Mouse (Mus musculus) lung, embryonic 14.5 days (tissue): Measurements from ENCODE around the gene Rph3al. TPM values are rescaled to one million over a fixed set of nuclear protein-coding genes. Genes with fewer than 3 reads are reported as not detected.

ENCODE experiments used
- ATAC-seq: fragments of 200-750 bp; cut with Nextera tagmentation; 2 replicates; pipeline ENCODE4 v1.8.0; 2017; ENCODE audit warnings: mild to moderate bottlenecking, moderate TSS enrichment, moderate library complexity; ENCODE audit not compliant: insufficient read depth
- DNase-seq: peaks from one replicate; pipeline ENCODE4 v3.0.0-alpha.2; 2015
- H3K27ac ChIP-seq: fragments of 300-500 bp; sonication (generic); 2 replicates; pipeline ENCODE4 v1.5.1; 2014; ENCODE audit warnings: low read depth, mild to moderate bottlenecking, moderate library complexity
- H3K27me3 ChIP-seq: fragments of 300-500 bp; sonication (generic); 2 replicates; pipeline ENCODE4 v1.6.1; 2014; ENCODE audit warnings: low read length, control low read depth; ENCODE audit not compliant: insufficient read depth
- H3K36me3 ChIP-seq: fragments of 300-500 bp; sonication (generic); 2 replicates; pipeline ENCODE4 v1.6.1; 2014; ENCODE audit warnings: control low read depth; ENCODE audit not compliant: insufficient read depth
- H3K4me1 ChIP-seq: fragments of 300-500 bp; sonication (generic); 2 replicates; pipeline ENCODE4 v1.6.1; 2014; ENCODE audit warnings: antibody characterized with exemption, control low read depth; ENCODE audit not compliant: insufficient read depth
- H3K4me2 ChIP-seq: fragments of 300-500 bp; sonication (generic); 2 replicates; pipeline ENCODE4 v1.6.1; 2014; ENCODE audit warnings: mild to moderate bottlenecking
- H3K4me3 ChIP-seq: fragments of 300-500 bp; sonication (generic); 2 replicates; pipeline ENCODE4 v1.5.1; 2014; ENCODE audit warnings: low read depth, low read length
- H3K9ac ChIP-seq: fragments of 300-500 bp; sonication (generic); 2 replicates; pipeline ENCODE4 v1.6.1; 2014
- H3K9me3 ChIP-seq: fragments of 300-500 bp; sonication (generic); 2 replicates; pipeline ENCODE4 v1.6.1; 2016; ENCODE audit warnings: low read depth, low read length, control low read depth
- CTCF ChIP-seq: IDR thresholded peaks from 2 replicates; pipeline ENCODE4 v1.5.1; 2016; ENCODE audit warnings: antibody characterized with exemption, low read depth
- WGBS: fragments of 180-500 bp; shearing (Covaris S2); extraction: QIAGEN DNeasy Blood & Tissue Kit; methylation state at CpG from one replicate; pipeline ENCODE4 v1.1.7; 2014; 5-methylcytosine and 5-hydroxymethylcytosine counted together
- polyA plus RNA-seq: library from polyadenylated mRNA; unstranded; fragments of >200 nt; fragmentation: Nextera tagmentation; extraction: Ambion mirVana; gene quantifications from 2 replicates; pipeline ENCODE4 v1.2.1, GENCODE M21; 2014

Gene Rph3al
- polyA plus RNA-seq, 1 experiment from 2014 or later: 5.3 TPM

DNA sequence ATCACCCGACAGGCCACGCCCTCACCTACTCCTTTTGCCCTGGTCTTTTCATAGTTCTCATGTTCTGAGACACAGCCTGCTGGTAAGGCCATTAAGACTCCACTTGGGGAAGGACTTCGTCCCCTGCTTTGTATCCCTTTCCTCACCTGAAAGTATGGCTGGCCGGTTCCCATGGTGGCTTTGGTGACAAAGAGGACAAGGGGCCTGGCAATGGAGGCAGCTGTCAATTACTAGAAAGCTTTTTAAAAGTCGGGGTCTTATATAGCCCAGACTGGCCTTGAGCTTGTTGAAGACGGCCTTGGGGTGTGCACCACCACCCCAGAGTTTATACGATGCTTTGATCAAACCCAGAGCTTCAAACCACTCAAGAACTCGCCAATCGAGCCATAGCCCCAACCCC lies 39.7 kb downstream of the Rph3al start:
- Histone ChIP-seq H3K9ac (no peak overlapping the region), H3K9me3 (0 out of 2 replicates have a peak, but pooled peaks cover 2% of the 10 kb centered on the region), H3K36me3 (no peaks in the 10 kb centered on the region), H3K27ac (no peak overlapping the region), H3K4me1 (no peaks in the 10 kb centered on the region), H3K4me2 (no peak overlapping the region), H3K4me3 (no peak overlapping the region), H3K27me3 (no peaks in the 10 kb centered on the region)
- ATAC-seq (no peak), DNase-seq (no peak)
- 86% methylated on average over 9 of the region's 9 CpGs for WGBS
- TF ChIP-seq CTCF: no peak

DNA sequence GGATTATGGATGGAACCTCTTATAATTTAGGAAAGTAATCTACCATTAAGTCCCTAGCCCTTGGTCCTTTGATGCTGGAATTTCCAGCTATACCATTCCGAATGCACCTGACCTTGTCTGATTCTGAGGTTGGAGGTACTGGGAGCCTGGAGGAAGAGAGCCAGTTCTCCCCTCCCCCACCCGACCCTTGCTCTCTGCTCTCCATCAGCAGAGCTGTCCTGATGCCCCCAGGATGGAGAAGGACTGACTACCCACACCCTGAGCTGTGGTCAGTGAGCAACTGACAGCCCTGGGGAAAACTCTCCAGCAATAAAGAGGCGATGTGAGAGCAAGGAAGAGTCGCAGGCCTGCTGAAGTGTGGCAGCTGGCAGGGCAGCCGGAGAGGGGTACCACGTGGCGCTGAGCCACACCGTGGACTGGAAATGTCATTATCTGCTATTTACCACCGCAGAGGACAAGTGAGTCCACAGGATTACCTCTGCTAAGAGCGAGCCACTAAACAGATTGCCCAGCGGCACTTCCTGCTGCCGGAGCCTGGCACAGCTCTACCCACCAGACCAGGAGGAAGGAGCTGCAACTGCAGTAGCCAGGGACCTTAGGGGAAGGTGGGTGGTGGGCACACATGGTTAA lies 43.3 kb downstream of the Rph3al start:
- no peak overlapping the region for H3K27ac ChIP-seq
- no peak for TF ChIP-seq CTCF
- 65% methylated on average over 12 of the region's 12 CpGs for WGBS

GRCm38 (mm10) chr11:75893956-75894355 lies 44.3 kb downstream of the Rph3al start:
- Histone ChIP-seq H3K36me3 (no peaks in the 10 kb centered on the region), H3K4me3 (no peak overlapping the region), H3K4me1 (no peaks in the 10 kb centered on the region), H3K9ac (no peak overlapping the region), H3K4me2 (no peak overlapping the region), H3K27ac (no peak overlapping the region), H3K27me3 (no peaks in the 10 kb centered on the region), H3K9me3 (no peaks in the 10 kb centered on the region)
- ATAC-seq: no peak
- DNase-seq: no peak
- TF ChIP-seq CTCF: no peak
- 68% methylated on average over 2 of the region's 2 CpGs for WGBS

More for the DNA sequence above, 43.3 kb downstream of the Rph3al start:
- H3K9me3 ChIP-seq: no peaks in the 10 kb centered on the region
- H3K4me3 ChIP-seq: no peak overlapping the region
- no peak overlapping the region for H3K9ac ChIP-seq
- ATAC-seq (no peak), DNase-seq (no peak)
- H3K4me2 ChIP-seq: no peak overlapping the region
- H3K27me3 ChIP-seq: no peaks in the 10 kb centered on the region
- no peaks in the 10 kb centered on the region for H3K36me3 ChIP-seq
- H3K4me1 ChIP-seq: no peaks in the 10 kb centered on the region

DNA sequence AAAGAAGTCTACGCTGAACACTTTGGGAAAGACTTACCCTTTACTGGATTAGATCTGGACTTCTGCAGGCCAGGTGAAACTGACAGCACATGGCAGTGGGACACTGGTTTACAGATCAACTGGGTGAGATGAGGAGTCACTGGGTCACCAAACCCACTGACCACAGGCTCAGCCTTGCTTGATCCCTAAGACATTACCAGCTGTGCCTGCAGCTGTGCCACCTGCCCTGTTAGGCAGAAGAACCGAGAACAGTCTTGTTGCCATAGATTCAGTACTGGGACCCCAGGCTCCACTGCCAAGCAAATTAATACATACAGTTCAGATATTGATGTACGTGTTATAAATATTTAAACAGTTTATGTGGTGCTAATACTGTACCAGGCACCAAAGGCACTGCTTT lies 50.9 kb downstream of the Rph3al start:
- H3K9ac ChIP-seq: no peak overlapping the region
- no peak for DNase-seq

GRCm38 (mm10) chr11:75881234-75881633 lies 57.0 kb downstream of the Rph3al start:
- Histone ChIP-seq H3K4me2 (no peak overlapping the region), H3K27ac (no peak overlapping the region), H3K9me3 (no peaks in the 10 kb centered on the region), H3K4me3 (no peak overlapping the region), H3K4me1 (no peaks in the 10 kb centered on the region), H3K36me3 (no peaks in the 10 kb centered on the region), H3K9ac (no peak overlapping the region), H3K27me3 (no peaks in the 10 kb centered on the region)
- ATAC-seq (no peak), DNase-seq (no peak)
- TF ChIP-seq CTCF: no peak
- 74% methylated on average over 3 of the region's 3 CpGs for WGBS

More for the DNA sequence above, 50.9 kb downstream of the Rph3al start:
- no peak for ATAC-seq
- no peaks in the 10 kb centered on the region for H3K4me1 ChIP-seq
- H3K9me3 ChIP-seq: no peaks in the 10 kb centered on the region
- no peak overlapping the region for H3K27ac ChIP-seq
- no peaks in the 10 kb centered on the region for H3K27me3 ChIP-seq
- no peaks in the 10 kb centered on the region for H3K36me3 ChIP-seq
- WGBS: 72% methylated on average over 3 of the region's 3 CpGs
- no peak overlapping the region for H3K4me3 ChIP-seq
- no peak for TF ChIP-seq CTCF
- no peak overlapping the region for H3K4me2 ChIP-seq

DNA sequence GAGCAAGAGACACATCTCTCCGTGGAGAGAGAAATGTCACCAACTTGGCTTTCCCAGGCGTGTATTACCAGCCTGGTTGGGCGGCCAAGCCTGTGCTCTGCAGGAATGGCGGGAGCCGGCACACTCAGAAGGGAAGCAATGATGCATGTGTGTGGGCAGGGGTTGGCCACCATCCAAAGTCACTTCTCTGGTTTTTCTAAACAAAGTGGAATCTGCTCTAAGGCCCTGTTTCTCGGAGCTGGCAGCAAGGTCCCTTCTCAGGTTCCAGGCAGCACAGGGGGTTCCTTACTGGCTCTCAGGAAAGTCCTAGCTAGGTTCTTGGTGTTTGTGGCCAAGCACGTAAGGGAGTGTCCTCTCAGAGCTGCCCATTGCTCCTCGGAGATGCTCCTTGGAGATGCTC lies 58.2 kb downstream of the Rph3al start:
- ATAC-seq (0 out of 2 replicates have a peak, but pooled peaks have one; percentile 50), DNase-seq (peak; percentile 79)
- 40% methylated on average over 8 of the region's 8 CpGs for WGBS

DNA sequence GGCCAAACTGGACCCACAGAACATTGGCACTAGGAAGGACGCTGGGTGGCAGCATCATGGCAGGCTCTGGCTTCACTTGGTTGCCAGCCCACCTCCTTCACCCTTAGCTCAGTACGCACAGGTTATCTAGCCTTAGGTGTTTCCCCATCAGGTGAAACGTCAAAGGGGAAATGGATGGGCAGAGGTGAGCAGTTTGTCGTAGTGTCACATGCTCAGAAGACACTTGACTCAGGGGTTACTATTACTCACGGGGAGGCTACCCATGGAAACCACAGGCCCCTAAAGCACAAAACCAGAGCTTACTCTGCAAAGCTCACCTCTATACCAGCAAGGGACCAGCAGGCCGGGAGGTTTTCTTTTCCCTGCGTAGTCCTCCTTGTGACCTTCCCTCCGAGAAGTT lies 59.8 kb downstream of the Rph3al start:
- no peak overlapping the region for H3K4me3 ChIP-seq
- no peak overlapping the region for H3K27ac ChIP-seq
- no peak for TF ChIP-seq CTCF
- no peaks in the 10 kb centered on the region for H3K9me3 ChIP-seq
- ATAC-seq (no peak), DNase-seq (no peak)
- H3K9ac ChIP-seq: no peak overlapping the region
- 76% methylated on average over 8 of the region's 8 CpGs for WGBS
- no peaks in the 10 kb centered on the region for H3K4me1 ChIP-seq
- no peaks in the 10 kb centered on the region for H3K27me3 ChIP-seq
- no peak overlapping the region for H3K4me2 ChIP-seq
- H3K36me3 ChIP-seq: no peaks in the 10 kb centered on the region

More for the DNA sequence above, 58.2 kb downstream of the Rph3al start:
- no peaks in the 10 kb centered on the region for H3K4me1 ChIP-seq
- no peaks in the 10 kb centered on the region for H3K36me3 ChIP-seq
- no peak overlapping the region for H3K9ac ChIP-seq
- no peaks in the 10 kb centered on the region for H3K27me3 ChIP-seq
- H3K4me2 ChIP-seq: no peak overlapping the region
- H3K9me3 ChIP-seq: no peaks in the 10 kb centered on the region
- no peak overlapping the region for H3K4me3 ChIP-seq
- no peak overlapping the region; the same call in 1 of the 2 replicates for H3K27ac ChIP-seq
- no peak for TF ChIP-seq CTCF
